Mouse (Mus musculus): ENCODE measurements at regions not wholly inside any gene's neighbourhood (a gene's known extent, or its start where the extent isn't known, plus 50 kb on each side); places are given as distances from the start of the nearest gene placed in this dataset.

- DNase-seq (ENCODE audit: low spot score) (no peak), ATAC-seq (ENCODE audit: extremely low read depth, insufficient number of reproducible peaks, low FRiP score, poor library complexity, severe bottlenecking) (no peak)
- Histone ChIP-seq H3K4me1 (ENCODE audit: insufficient read depth, low read depth, low read length) (no peaks in the 10 kb centered on the region), H3K36me3 (replicated peaks) (no peaks in the 10 kb centered on the region), H3K27me3 (ENCODE audit: insufficient read depth, low read length) (no peaks in the 10 kb centered on the region), H3K4me3 (ENCODE audit: low read depth, low read length) (no peak overlapping the region), H3K9me3 (replicated peaks) (no peaks in the 10 kb centered on the region)
- TF ChIP-seq TAL1 (conservative IDR thresholded peaks at IDR 0.05; ENCODE audit: low read depth, low read length), result no peak
- no peak for TF ChIP-seq GATA1 (IDR thresholded peaks at IDR 0.05; ENCODE audit: borderline replicate concordance, low read length)
- no peak for TF ChIP-seq CTCF (IDR thresholded peaks at IDR 0.05; ENCODE audit: low read depth, low read length)
- TF ChIP-seq GATA2 (IDR thresholded peaks at IDR 0.05; ENCODE audit: borderline replicate concordance, low read depth, low read length), result no peak
- TF ChIP-seq POLR2AphosphoS5 (IDR thresholded peaks at IDR 0.05; ENCODE audit: insufficient replicate concordance, low read depth, low read length), result no peak
These were observed 590.3 kb downstream of the Rab28 start for GRCm38 (mm10) chr5:41117658-41118057.

- no peaks in the 10 kb centered on the region for H3K36me3 ChIP-seq (replicated peaks)
- H3K9me3 ChIP-seq (replicated peaks), result no peaks in the 10 kb centered on the region
- H3K27me3 ChIP-seq (ENCODE audit: insufficient read depth, low read length), result no peaks in the 10 kb centered on the region
- no peak for DNase-seq (ENCODE audit: low spot score)
- no peak for TF ChIP-seq TAL1 (conservative IDR thresholded peaks at IDR 0.05; ENCODE audit: low read depth, low read length)
- no peak for TF ChIP-seq CTCF (IDR thresholded peaks at IDR 0.05; ENCODE audit: low read depth, low read length)
- no peak for TF ChIP-seq GATA2 (IDR thresholded peaks at IDR 0.05; ENCODE audit: borderline replicate concordance, low read depth, low read length)
- no peak for TF ChIP-seq GATA1 (IDR thresholded peaks at IDR 0.05; ENCODE audit: borderline replicate concordance, low read length)
- no peak for TF ChIP-seq POLR2AphosphoS5 (IDR thresholded peaks at IDR 0.05; ENCODE audit: insufficient replicate concordance, low read depth, low read length)
- no peak for ATAC-seq (ENCODE audit: extremely low read depth, insufficient number of reproducible peaks, low FRiP score, poor library complexity, severe bottlenecking)
- H3K4me3 ChIP-seq (ENCODE audit: low read depth, low read length), result no peak overlapping the region
- H3K4me1 ChIP-seq (ENCODE audit: insufficient read depth, low read depth, low read length), result no peaks in the 10 kb centered on the region
These were observed 620.2 kb downstream of the Rab28 start for GRCm38 (mm10) chr5:41087773-41088172.

- ATAC-seq (ENCODE audit: extremely low read depth, insufficient number of reproducible peaks, low FRiP score, poor library complexity, severe bottlenecking) (no peak), DNase-seq (ENCODE audit: low spot score) (no peak)
- TF ChIP-seq GATA2 (IDR thresholded peaks at IDR 0.05; ENCODE audit: borderline replicate concordance, low read depth, low read length), result no peak
- no peaks in the 10 kb centered on the region for H3K9me3 ChIP-seq (replicated peaks)
- H3K4me3 ChIP-seq (ENCODE audit: low read depth, low read length), result no peak overlapping the region
- no peaks in the 10 kb centered on the region for H3K27me3 ChIP-seq (ENCODE audit: insufficient read depth, low read length)
- no peaks in the 10 kb centered on the region for H3K36me3 ChIP-seq (replicated peaks)
- no peaks in the 10 kb centered on the region for H3K4me1 ChIP-seq (ENCODE audit: insufficient read depth, low read depth, low read length)
These were observed 631.5 kb downstream of the Rab28 start for GRCm38 (mm10) chr5:41076412-41076811.

GRCm38 (mm10) chr5:41061646-41062045 is 646.3 kb downstream of the Rab28 start:
- TF ChIP-seq GATA1 (IDR thresholded peaks at IDR 0.05; ENCODE audit: borderline replicate concordance, low read length) (no peak), POLR2AphosphoS5 (IDR thresholded peaks at IDR 0.05; ENCODE audit: insufficient replicate concordance, low read depth, low read length) (no peak), CTCF (IDR thresholded peaks at IDR 0.05; ENCODE audit: low read depth, low read length) (no peak), TAL1 (conservative IDR thresholded peaks at IDR 0.05; ENCODE audit: low read depth, low read length) (no peak), GATA2 (IDR thresholded peaks at IDR 0.05; ENCODE audit: borderline replicate concordance, low read depth, low read length) (no peak)

GRCm38 (mm10) chr5:41061222-41061621 is 646.7 kb downstream of the Rab28 start:
- H3K4me1 ChIP-seq (ENCODE audit: insufficient read depth, low read depth, low read length), result no peaks in the 10 kb centered on the region

More at GRCm38 (mm10) chr5:41061646-41062045, 646.3 kb downstream of the Rab28 start:
- H3K4me1 ChIP-seq (ENCODE audit: insufficient read depth, low read depth, low read length), result no peaks in the 10 kb centered on the region
- DNase-seq (ENCODE audit: low spot score), result no peak
- no peaks in the 10 kb centered on the region for H3K9me3 ChIP-seq (replicated peaks)
- ATAC-seq (ENCODE audit: extremely low read depth, insufficient number of reproducible peaks, low FRiP score, poor library complexity, severe bottlenecking), result no peak
- H3K36me3 ChIP-seq (replicated peaks), result no peaks in the 10 kb centered on the region
- no peak overlapping the region for H3K4me3 ChIP-seq (ENCODE audit: low read depth, low read length)
- H3K27me3 ChIP-seq (ENCODE audit: insufficient read depth, low read length), result no peaks in the 10 kb centered on the region

GRCm38 (mm10) chr5:41058015-41058414 is 649.9 kb downstream of the Rab28 start:
- H3K27me3 ChIP-seq (ENCODE audit: insufficient read depth, low read length), result no peaks in the 10 kb centered on the region
- TF ChIP-seq TAL1 (conservative IDR thresholded peaks at IDR 0.05; ENCODE audit: low read depth, low read length) (no peak), GATA1 (IDR thresholded peaks at IDR 0.05; ENCODE audit: borderline replicate concordance, low read length) (no peak), CTCF (IDR thresholded peaks at IDR 0.05; ENCODE audit: low read depth, low read length) (no peak), POLR2AphosphoS5 (IDR thresholded peaks at IDR 0.05; ENCODE audit: insufficient replicate concordance, low read depth, low read length) (no peak), GATA2 (IDR thresholded peaks at IDR 0.05; ENCODE audit: borderline replicate concordance, low read depth, low read length) (no peak)
- ATAC-seq (ENCODE audit: extremely low read depth, insufficient number of reproducible peaks, low FRiP score, poor library complexity, severe bottlenecking) (no peak), DNase-seq (ENCODE audit: low spot score) (no peak)
- H3K36me3 ChIP-seq (replicated peaks), result no peaks in the 10 kb centered on the region
- no peaks in the 10 kb centered on the region for H3K4me1 ChIP-seq (ENCODE audit: insufficient read depth, low read depth, low read length)
- no peak overlapping the region for H3K4me3 ChIP-seq (ENCODE audit: low read depth, low read length)
- no peaks in the 10 kb centered on the region for H3K9me3 ChIP-seq (replicated peaks)

More at GRCm38 (mm10) chr5:41061222-41061621, 646.7 kb downstream of the Rab28 start:
- Histone ChIP-seq H3K9me3 (replicated peaks) (no peaks in the 10 kb centered on the region), H3K36me3 (replicated peaks) (no peaks in the 10 kb centered on the region), H3K4me3 (ENCODE audit: low read depth, low read length) (no peak overlapping the region), H3K27me3 (ENCODE audit: insufficient read depth, low read length) (no peaks in the 10 kb centered on the region)
- DNase-seq (ENCODE audit: low spot score) (no peak), ATAC-seq (ENCODE audit: extremely low read depth, insufficient number of reproducible peaks, low FRiP score, poor library complexity, severe bottlenecking) (no peak)
- TF ChIP-seq GATA2 (IDR thresholded peaks at IDR 0.05; ENCODE audit: borderline replicate concordance, low read depth, low read length), result no peak

- H3K4me3 ChIP-seq (ENCODE audit: low read depth, low read length), result no peak overlapping the region
- no peaks in the 10 kb centered on the region for H3K36me3 ChIP-seq (replicated peaks)
- no peaks in the 10 kb centered on the region for H3K4me1 ChIP-seq (ENCODE audit: insufficient read depth, low read depth, low read length)
- no peaks in the 10 kb centered on the region for H3K9me3 ChIP-seq (replicated peaks)
- DNase-seq (ENCODE audit: low spot score) (no peak), ATAC-seq (ENCODE audit: extremely low read depth, insufficient number of reproducible peaks, low FRiP score, poor library complexity, severe bottlenecking) (no peak)
- no peaks in the 10 kb centered on the region for H3K27me3 ChIP-seq (ENCODE audit: insufficient read depth, low read length)
- TF ChIP-seq GATA2 (IDR thresholded peaks at IDR 0.05; ENCODE audit: borderline replicate concordance, low read depth, low read length) (no peak), GATA1 (IDR thresholded peaks at IDR 0.05; ENCODE audit: borderline replicate concordance, low read length) (no peak), POLR2AphosphoS5 (IDR thresholded peaks at IDR 0.05; ENCODE audit: insufficient replicate concordance, low read depth, low read length) (no peak), TAL1 (conservative IDR thresholded peaks at IDR 0.05; ENCODE audit: low read depth, low read length) (no peak), CTCF (IDR thresholded peaks at IDR 0.05; ENCODE audit: low read depth, low read length) (no peak)
These were observed 656.0 kb downstream of the Rab28 start for GRCm38 (mm10) chr5:41051948-41052347.

Data from G1E (cell line).